Mouse (Mus musculus): ENCODE measurements around the gene Nptn. TPM values are rescaled to one million over a fixed set of nuclear protein-coding genes. Genes with fewer than 3 reads are reported as not detected.
"Not testable (repeated sequence)": the region's sequence is repeated elsewhere in the genome, so short reads cannot be mapped to it uniquely, and the experiment has no call there.

Gene Nptn
- polyA plus RNA-seq, 1 experiment from 2014 or later = 145 TPM

GRCm38 (mm10) chr9:58578669-58579068 lies 3.4 kb upstream of the Nptn start:
- no peak overlapping the region for H3K4me3 ChIP-seq (ENCODE audit: low read depth, low read length)
- 19% methylated on average over 3 of the region's 3 CpGs for WGBS

GRCm38 (mm10) chr9:58580453-58581195 lies 1.4 kb upstream of the Nptn start:
- H3K27ac ChIP-seq (ENCODE audit: low read depth, low read length) = not testable (repeated sequence)

More at GRCm38 (mm10) chr9:58578669-58579068, 3.4 kb upstream of the Nptn start:
- Histone ChIP-seq H3K4me2 (replicated peaks; ENCODE audit: low read depth) (no peak overlapping the region), H3K27ac (ENCODE audit: low read depth, low read length) (no peak overlapping the region), H3K36me3 (ENCODE audit: control insufficient read depth, insufficient read depth) (no peaks in the 10 kb centered on the region), H3K9ac (ENCODE audit: low read depth, low read length) (no peak overlapping the region), H3K4me1 (replicated peaks; ENCODE audit: control insufficient read depth, insufficient read depth, low read length) (0 out of 2 replicates have a peak, but pooled peaks cover 5% of the 10 kb centered on the region), H3K9me3 (ENCODE audit: control insufficient read depth) (no peaks in the 10 kb centered on the region), H3K27me3 (replicated peaks; ENCODE audit: control insufficient read depth, insufficient read depth, low read length) (no peaks in the 10 kb centered on the region)
- TF ChIP-seq CTCF (IDR thresholded peaks at IDR 0.05; ENCODE audit: low read depth) = peak; percentile 98
- ATAC-seq = no peak

GRCm38 (mm10) chr9:58581283-58581930 lies 633 bp upstream of the Nptn start:
- Histone ChIP-seq H3K27me3 (replicated peaks; ENCODE audit: control insufficient read depth, insufficient read depth, low read length) (no peaks in the 10 kb centered on the region), H3K4me3 (ENCODE audit: low read depth, low read length) (peak overlapping the region; percentile 33), H3K4me1 (replicated peaks; ENCODE audit: control insufficient read depth, insufficient read depth, low read length) (0 out of 2 replicates have a peak, but pooled peaks cover 5% of the 10 kb centered on the region), H3K27ac (ENCODE audit: low read depth, low read length) (peak overlapping the region; percentile 96), H3K9ac (ENCODE audit: low read depth, low read length) (peak overlapping the region; percentile 43), H3K4me2 (replicated peaks; ENCODE audit: low read depth) (peak overlapping the region; percentile 69), H3K9me3 (ENCODE audit: control insufficient read depth) (no peaks in the 10 kb centered on the region), H3K36me3 (ENCODE audit: control insufficient read depth, insufficient read depth) (no peaks in the 10 kb centered on the region)
- TF ChIP-seq CTCF (IDR thresholded peaks at IDR 0.05; ENCODE audit: low read depth) = 0 out of 2 replicates have a peak, but pooled peaks have one; percentile 29
- peak; percentile 2; the same call in 1 of the 2 replicates for ATAC-seq
- 20% methylated on average over 8 of the region's 8 CpGs for WGBS

More at GRCm38 (mm10) chr9:58580453-58581195, 1.4 kb upstream of the Nptn start:
- not testable (repeated sequence) for H3K9me3 ChIP-seq (ENCODE audit: control insufficient read depth); H3K4me3 ChIP-seq (ENCODE audit: low read depth, low read length); H3K27me3 ChIP-seq (replicated peaks; ENCODE audit: control insufficient read depth, insufficient read depth, low read length); H3K4me2 ChIP-seq (replicated peaks; ENCODE audit: low read depth); ATAC-seq; H3K36me3 ChIP-seq (ENCODE audit: control insufficient read depth, insufficient read depth); H3K4me1 ChIP-seq (replicated peaks; ENCODE audit: control insufficient read depth, insufficient read depth, low read length); H3K9ac ChIP-seq (ENCODE audit: low read depth, low read length)
- peak; percentile 23; the same call in 1 of the 2 replicates for TF ChIP-seq CTCF (IDR thresholded peaks at IDR 0.05; ENCODE audit: low read depth)
- 85% methylated on average over 8 of the region's 10 CpGs for WGBS

GRCm38 (mm10) chr9:58582581-58583266 lies 684 bp downstream of the Nptn start:
- Histone ChIP-seq H3K9ac (ENCODE audit: low read depth, low read length) (peak overlapping the region; percentile 98), H3K4me1 (replicated peaks; ENCODE audit: control insufficient read depth, insufficient read depth, low read length) (0 out of 2 replicates have a peak, but pooled peaks cover 5% of the 10 kb centered on the region), H3K4me3 (ENCODE audit: low read depth, low read length) (peak overlapping the region; percentile 90), H3K27me3 (replicated peaks; ENCODE audit: control insufficient read depth, insufficient read depth, low read length) (no peaks in the 10 kb centered on the region), H3K4me2 (replicated peaks; ENCODE audit: low read depth) (peak overlapping the region; percentile 83), H3K36me3 (ENCODE audit: control insufficient read depth, insufficient read depth) (no peaks in the 10 kb centered on the region), H3K27ac (ENCODE audit: low read depth, low read length) (peak overlapping the region; percentile 96), H3K9me3 (ENCODE audit: control insufficient read depth) (no peaks in the 10 kb centered on the region)
- peak; percentile 50; the same call in 1 of the 2 replicates for ATAC-seq
- under 1% methylated on average over 42 of the region's 42 CpGs for WGBS
- TF ChIP-seq CTCF (IDR thresholded peaks at IDR 0.05; ENCODE audit: low read depth) = no peak

GRCm38 (mm10) chr9:58583267-58583641 lies 1.2 kb downstream of the Nptn start:
- H3K36me3 ChIP-seq (ENCODE audit: control insufficient read depth, insufficient read depth) = no peaks in the 10 kb centered on the region
- no peaks in the 10 kb centered on the region for H3K27me3 ChIP-seq (replicated peaks; ENCODE audit: control insufficient read depth, insufficient read depth, low read length)
- peak overlapping the region; percentile 83 for H3K4me2 ChIP-seq (replicated peaks; ENCODE audit: low read depth)
- no peaks in the 10 kb centered on the region for H3K9me3 ChIP-seq (ENCODE audit: control insufficient read depth)
- H3K9ac ChIP-seq (ENCODE audit: low read depth, low read length) = peak overlapping the region; percentile 98
- no peak for TF ChIP-seq CTCF (IDR thresholded peaks at IDR 0.05; ENCODE audit: low read depth)
- peak overlapping the region; percentile 90 for H3K4me3 ChIP-seq (ENCODE audit: low read depth, low read length)
- ATAC-seq = no peak
- 0 out of 2 replicates have a peak, but pooled peaks cover 5% of the 10 kb centered on the region for H3K4me1 ChIP-seq (replicated peaks; ENCODE audit: control insufficient read depth, insufficient read depth, low read length)
- WGBS = 1% methylated on average over 8 of the region's 8 CpGs
- H3K27ac ChIP-seq (ENCODE audit: low read depth, low read length) = peak overlapping the region; percentile 96

- 0 out of 2 replicates have a peak, but pooled peaks cover 5% of the 10 kb centered on the region for H3K4me1 ChIP-seq (replicated peaks; ENCODE audit: control insufficient read depth, insufficient read depth, low read length)
- H3K4me3 ChIP-seq (ENCODE audit: low read depth, low read length) = no peak overlapping the region
- no peaks in the 10 kb centered on the region for H3K36me3 ChIP-seq (ENCODE audit: control insufficient read depth, insufficient read depth)
- H3K27me3 ChIP-seq (replicated peaks; ENCODE audit: control insufficient read depth, insufficient read depth, low read length) = no peaks in the 10 kb centered on the region
- no peaks in the 10 kb centered on the region for H3K9me3 ChIP-seq (ENCODE audit: control insufficient read depth)
- no peak for ATAC-seq
- no peak overlapping the region for H3K4me2 ChIP-seq (replicated peaks; ENCODE audit: low read depth)
- no peak overlapping the region for H3K9ac ChIP-seq (ENCODE audit: low read depth, low read length)
- no peak overlapping the region for H3K27ac ChIP-seq (ENCODE audit: low read depth, low read length)
- no peak for TF ChIP-seq CTCF (IDR thresholded peaks at IDR 0.05; ENCODE audit: low read depth)
- WGBS = 74% methylated on average over 1 of the region's 1 CpGs
Observed at GRCm38 (mm10) chr9:58584323-58584722, 2.3 kb downstream of the Nptn start.

Measured in intestine, postnatal 0 days (tissue).